In genomic region chr16:79450871-79451270, GRCm38 (mm10) we compare ENCODE assay signal across 17 mouse cellular contexts.
"Had no signal": no experiment of that assay in that cellular context is flagged by ENCODE, and none has a peak within 500 bp of the region (broad histone marks: within the 10 kb centered on the region; RNA-seq: fewer than 3 reads in every experiment).

No protein-coding gene starts in this region.

- H3K9me3 ChIP-seq: limb, embryonic 10.5 days; liver, embryonic 15.5 days; midbrain, embryonic 10.5 days; neural tube, embryonic 13.5 days; stomach, embryonic 15.5 days had no signal

- H3K27me3 ChIP-seq: liver, embryonic 15.5 days; neural tube, embryonic 13.5 days; stomach, embryonic 15.5 days had no signal

- H3K27ac ChIP-seq: layer of hippocampus, adult 2 months; limb, embryonic 10.5 days; liver, embryonic 15.5 days; midbrain, embryonic 10.5 days; neural tube, embryonic 13.5 days; stomach, embryonic 15.5 days had no signal

- H3K4me2 ChIP-seq: liver, embryonic 11.5 days; liver, embryonic 15.5 days; neural tube, embryonic 13.5 days; stomach, embryonic 15.5 days had no signal

- ATAC-seq: lung, postnatal 0 days had no signal

- H3K9ac ChIP-seq: liver, embryonic 15.5 days; neural tube, embryonic 13.5 days; stomach, embryonic 15.5 days had no signal

- H3K4me1 ChIP-seq: liver, embryonic 15.5 days; midbrain, embryonic 10.5 days; neural tube, embryonic 13.5 days; stomach, embryonic 15.5 days had no signal

- DNase-seq: kidney, postnatal 10 days; kidney, postnatal 4 days; lung, adult 2 months; lung, postnatal 4 days; midbrain, embryonic 14.5 days; retina, postnatal 1 day; right cerebral cortex, postnatal 14 days; thymus, adult 2 months; thymus, postnatal 25 days had no signal

- H3K36me3 ChIP-seq: limb, embryonic 10.5 days; liver, embryonic 15.5 days; midbrain, embryonic 10.5 days; neural tube, embryonic 13.5 days; stomach, embryonic 15.5 days had no signal

- H3K4me3 ChIP-seq: layer of hippocampus, adult 2 months; limb, embryonic 10.5 days; liver, embryonic 15.5 days; midbrain, embryonic 10.5 days; neural tube, embryonic 13.5 days; stomach, embryonic 15.5 days had no signal
